Mouse (Mus musculus): ENCODE data around the gene Pknox1. TPM values are rescaled to one million over a fixed set of nuclear protein-coding genes. Genes with fewer than 3 reads are reported as not detected.

Pknox1 gene
- polyA plus RNA-seq, 1 experiment from 2014 or later = 27.8 TPM

GRCm38 (mm10) chr17:31574662-31575061, 10.1 kb downstream of the Pknox1 start:
- no peak overlapping the region for H3K4me3 ChIP-seq
- H3K9me3 ChIP-seq = no peaks in the 10 kb centered on the region
- H3K4me2 ChIP-seq = no peak overlapping the region
- ATAC-seq (ENCODE audit: insufficient number of reproducible peaks, insufficient read depth, low FRiP score, low TSS enrichment, low read depth) = no peak
- H3K27me3 ChIP-seq = no peaks in the 10 kb centered on the region
- WGBS = 61% methylated on average over 7 of the region's 7 CpGs
- no peak overlapping the region for H3K27ac ChIP-seq
- peaks cover 3% of the 10 kb centered on the region; the same call in 1 of the 2 replicates for H3K4me1 ChIP-seq
- H3K36me3 ChIP-seq = peaks cover 6% of the 10 kb centered on the region; the same call in 1 of the 2 replicates
- no peak overlapping the region for H3K9ac ChIP-seq

- WGBS = 73% methylated on average over 10 of the region's 10 CpGs
- Histone ChIP-seq H3K9me3 (no peaks in the 10 kb centered on the region), H3K27ac (0 out of 2 replicates have a peak overlapping the region, but pooled peaks have one; percentile 22), H3K4me3 (no peak overlapping the region), H3K9ac (no peak overlapping the region), H3K27me3 (no peaks in the 10 kb centered on the region), H3K36me3 (peaks cover 6% of the 10 kb centered on the region; the same call in 1 of the 2 replicates), H3K4me2 (no peak overlapping the region), H3K4me1 (peaks cover 18% of the 10 kb centered on the region)
- ATAC-seq (ENCODE audit: insufficient number of reproducible peaks, insufficient read depth, low FRiP score, low TSS enrichment, low read depth) = no peak
Measured at GRCm38 (mm10) chr17:31576394-31577175, 12.1 kb downstream of the Pknox1 start.

- Histone ChIP-seq H3K27ac (peak overlapping the region; percentile 48; the same call in 1 of the 2 replicates), H3K4me3 (no peak overlapping the region), H3K36me3 (peaks cover 13% of the 10 kb centered on the region), H3K9me3 (no peaks in the 10 kb centered on the region), H3K27me3 (no peaks in the 10 kb centered on the region), H3K4me2 (no peak overlapping the region), H3K4me1 (peaks cover 30% of the 10 kb centered on the region), H3K9ac (no peak overlapping the region)
- 51% methylated on average over 3 of the region's 3 CpGs for WGBS
- ATAC-seq (ENCODE audit: insufficient number of reproducible peaks, insufficient read depth, low FRiP score, low TSS enrichment, low read depth) = no peak
Measured at GRCm38 (mm10) chr17:31580344-31580743, 15.8 kb downstream of the Pknox1 start.

- H3K36me3 ChIP-seq = peaks cover 12% of the 10 kb centered on the region; the same call in 1 of the 2 replicates
- H3K27ac ChIP-seq = no peak overlapping the region
- no peaks in the 10 kb centered on the region for H3K9me3 ChIP-seq
- peaks cover 27% of the 10 kb centered on the region for H3K4me1 ChIP-seq
- H3K4me2 ChIP-seq = no peak overlapping the region
- 0 out of 2 replicates have a peak overlapping the region, but pooled peaks have one; percentile 1 for H3K9ac ChIP-seq
- H3K4me3 ChIP-seq = no peak overlapping the region
- no peak for ATAC-seq (ENCODE audit: insufficient number of reproducible peaks, insufficient read depth, low FRiP score, low TSS enrichment, low read depth)
- H3K27me3 ChIP-seq = no peaks in the 10 kb centered on the region
- 64% methylated on average over 3 of the region's 3 CpGs for WGBS
Measured at GRCm38 (mm10) chr17:31583185-31583584, 18.7 kb downstream of the Pknox1 start.

GRCm38 (mm10) chr17:31583781-31584180, 19.2 kb downstream of the Pknox1 start:
- Histone ChIP-seq H3K4me3 (no peak overlapping the region), H3K4me1 (peaks cover 27% of the 10 kb centered on the region), H3K9ac (0 out of 2 replicates have a peak overlapping the region, but pooled peaks have one; percentile 1), H3K27me3 (no peaks in the 10 kb centered on the region), H3K4me2 (no peak overlapping the region), H3K9me3 (no peaks in the 10 kb centered on the region), H3K36me3 (peaks cover 18% of the 10 kb centered on the region), H3K27ac (no peak overlapping the region)
- no peak for ATAC-seq (ENCODE audit: insufficient number of reproducible peaks, insufficient read depth, low FRiP score, low TSS enrichment, low read depth)
- WGBS = 85% methylated on average over 6 of the region's 6 CpGs

GRCm38 (mm10) chr17:31588115-31588514, 23.6 kb downstream of the Pknox1 start:
- 87% methylated on average over 7 of the region's 7 CpGs for WGBS
- Histone ChIP-seq H3K4me2 (no peak overlapping the region), H3K36me3 (peaks cover 53% of the 10 kb centered on the region), H3K4me1 (peaks cover 7% of the 10 kb centered on the region; the same call in 1 of the 2 replicates), H3K9ac (no peak overlapping the region), H3K4me3 (no peak overlapping the region), H3K27me3 (no peaks in the 10 kb centered on the region), H3K9me3 (no peaks in the 10 kb centered on the region), H3K27ac (no peak overlapping the region)
- no peak for ATAC-seq (ENCODE audit: insufficient number of reproducible peaks, insufficient read depth, low FRiP score, low TSS enrichment, low read depth)

- Histone ChIP-seq H3K4me3 (no peak overlapping the region), H3K27ac (no peak overlapping the region), H3K36me3 (peaks cover 53% of the 10 kb centered on the region), H3K4me2 (no peak overlapping the region), H3K9me3 (no peaks in the 10 kb centered on the region), H3K4me1 (0 out of 2 replicates have a peak, but pooled peaks cover under 1% of the 10 kb centered on the region), H3K9ac (no peak overlapping the region), H3K27me3 (no peaks in the 10 kb centered on the region)
- WGBS = 82% methylated on average over 4 of the region's 4 CpGs
- ATAC-seq (ENCODE audit: insufficient number of reproducible peaks, insufficient read depth, low FRiP score, low TSS enrichment, low read depth) = no peak
Measured at GRCm38 (mm10) chr17:31588726-31589125, 24.2 kb downstream of the Pknox1 start.

GRCm38 (mm10) chr17:31590846-31591245, 26.3 kb downstream of the Pknox1 start:
- Histone ChIP-seq H3K4me1 (no peaks in the 10 kb centered on the region), H3K27ac (no peak overlapping the region), H3K9me3 (no peaks in the 10 kb centered on the region), H3K27me3 (no peaks in the 10 kb centered on the region), H3K4me2 (no peak overlapping the region), H3K36me3 (peaks cover 58% of the 10 kb centered on the region), H3K4me3 (no peak overlapping the region), H3K9ac (0 out of 2 replicates have a peak overlapping the region, but pooled peaks have one; percentile 4)
- WGBS = 76% methylated on average over 11 of the region's 11 CpGs
- no peak for ATAC-seq (ENCODE audit: insufficient number of reproducible peaks, insufficient read depth, low FRiP score, low TSS enrichment, low read depth)

- no peak for ATAC-seq (ENCODE audit: insufficient number of reproducible peaks, insufficient read depth, low FRiP score, low TSS enrichment, low read depth)
- no peak overlapping the region for H3K4me2 ChIP-seq
- no peak overlapping the region for H3K4me3 ChIP-seq
- no peak overlapping the region for H3K27ac ChIP-seq
- H3K9ac ChIP-seq = no peak overlapping the region
- no peaks in the 10 kb centered on the region for H3K27me3 ChIP-seq
- H3K9me3 ChIP-seq = no peaks in the 10 kb centered on the region
- H3K4me1 ChIP-seq = no peaks in the 10 kb centered on the region
- WGBS = 70% methylated on average over 7 of the region's 7 CpGs
- peaks cover 68% of the 10 kb centered on the region for H3K36me3 ChIP-seq
Measured at GRCm38 (mm10) chr17:31594590-31594989, 30.1 kb downstream of the Pknox1 start.

- H3K36me3 ChIP-seq = peaks cover 70% of the 10 kb centered on the region
- H3K27ac ChIP-seq = no peak overlapping the region
- 74% methylated on average over 5 of the region's 5 CpGs for WGBS
Measured at GRCm38 (mm10) chr17:31595077-31595476, 30.5 kb downstream of the Pknox1 start.

GRCm38 (mm10) chr17:31597957-31598356, 33.4 kb downstream of the Pknox1 start:
- Histone ChIP-seq H3K4me1 (no peaks in the 10 kb centered on the region), H3K4me2 (no peak overlapping the region), H3K9ac (no peak overlapping the region), H3K36me3 (peaks cover 64% of the 10 kb centered on the region), H3K9me3 (no peaks in the 10 kb centered on the region), H3K27ac (no peak overlapping the region), H3K27me3 (no peaks in the 10 kb centered on the region), H3K4me3 (no peak overlapping the region)
- ATAC-seq (ENCODE audit: insufficient number of reproducible peaks, insufficient read depth, low FRiP score, low TSS enrichment, low read depth) = no peak
- WGBS = 88% methylated on average over 9 of the region's 9 CpGs

More at GRCm38 (mm10) chr17:31595077-31595476, 30.5 kb downstream of the Pknox1 start:
- no peak overlapping the region for H3K4me3 ChIP-seq
- no peaks in the 10 kb centered on the region for H3K4me1 ChIP-seq
- H3K9me3 ChIP-seq = no peaks in the 10 kb centered on the region
- no peaks in the 10 kb centered on the region for H3K27me3 ChIP-seq
- no peak for ATAC-seq (ENCODE audit: insufficient number of reproducible peaks, insufficient read depth, low FRiP score, low TSS enrichment, low read depth)
- H3K9ac ChIP-seq = no peak overlapping the region
- no peak overlapping the region for H3K4me2 ChIP-seq

- Histone ChIP-seq H3K4me3 (no peak overlapping the region), H3K9ac (no peak overlapping the region), H3K27ac (no peak overlapping the region), H3K4me1 (no peaks in the 10 kb centered on the region), H3K4me2 (no peak overlapping the region), H3K27me3 (no peaks in the 10 kb centered on the region), H3K36me3 (peaks cover 70% of the 10 kb centered on the region), H3K9me3 (no peaks in the 10 kb centered on the region)
- ATAC-seq (ENCODE audit: insufficient number of reproducible peaks, insufficient read depth, low FRiP score, low TSS enrichment, low read depth) = no peak
- 86% methylated on average over 8 of the region's 8 CpGs for WGBS
Measured at GRCm38 (mm10) chr17:31598593-31598992, 34.1 kb downstream of the Pknox1 start.

Measured in embryonic facial prominence, embryonic 13.5 days (tissue).